16 mouse cellular contexts compared by ENCODE assay signal in genomic region chr9:65552711-65553110, GRCm38 (mm10). TPM values are rescaled to one million over a fixed set of nuclear protein-coding genes. Genes with fewer than 3 reads are reported as not detected.
DNase-seq lines count a peak whose midpoint lies in the region; ATAC-seq and TF ChIP-seq lines count a peak whose summit lies in the region.
"Had no signal": no experiment of that assay in that cellular context is flagged by ENCODE, and none has a peak within 500 bp of the region (broad histone marks: within the 10 kb centered on the region; RNA-seq: fewer than 3 reads in every experiment).

No protein-coding gene starts in this region.

- H3K27ac ChIP-seq in embryonic facial prominence, embryonic 13.5 days: 0 out of 2 replicates have a peak overlapping the region, but pooled peaks have one; percentile 16
- H3K27ac ChIP-seq in embryonic facial prominence, embryonic 10.5 days (replicated peaks): no peak overlapping the region
- peak overlapping the region; percentile 48; the same call in 1 of the 2 replicates for H3K27ac ChIP-seq in liver, adult 2 months (replicated peaks; ENCODE audit: insufficient read depth, low read depth, low read length)
- peak overlapping the region; percentile 98 for H3K27ac ChIP-seq in bone marrow macrophage, adult 2 months (ENCODE audit: insufficient read depth, low read depth, low read length)
- peak overlapping the region; percentile 95 for H3K27ac ChIP-seq in liver, embryonic 15.5 days (replicated peaks)
- H3K27ac ChIP-seq: forebrain, embryonic 12.5 days; midbrain, embryonic 12.5 days had no signal

- H3K27me3 ChIP-seq in embryonic facial prominence, embryonic 13.5 days: no peaks in the 10 kb centered on the region
- H3K27me3 ChIP-seq in embryonic facial prominence, embryonic 10.5 days (replicated peaks; ENCODE audit: low read depth, poor library complexity, severe bottlenecking): no peaks in the 10 kb centered on the region
- H3K27me3 ChIP-seq in liver, adult 2 months (ENCODE audit: control insufficient read depth, insufficient read depth, low read length): no peaks in the 10 kb centered on the region
- H3K27me3 ChIP-seq in liver, embryonic 15.5 days: no peaks in the 10 kb centered on the region
- H3K27me3 ChIP-seq: forebrain, embryonic 12.5 days; midbrain, embryonic 12.5 days had no signal

- WGBS in embryonic facial prominence, embryonic 13.5 days: 93% methylated on average over 2 of the region's 2 CpGs
- WGBS in embryonic facial prominence, embryonic 10.5 days: 95% methylated on average over 2 of the region's 2 CpGs
- 95% methylated on average over 2 of the region's 2 CpGs for WGBS in liver, adult 2 months
- 85% methylated on average over 2 of the region's 2 CpGs for WGBS in liver, embryonic 15.5 days (ENCODE audit: insufficient replicate concordance)

- no peak for TF ChIP-seq CTCF in liver, adult 2 months (IDR thresholded peaks at IDR 0.05; ENCODE audit: low read depth, low read length)
- no peak for TF ChIP-seq CTCF in bone marrow macrophage, adult 2 months (IDR thresholded peaks at IDR 0.05; ENCODE audit: low read depth, low read length)

- no peaks in the 10 kb centered on the region for H3K9me3 ChIP-seq in embryonic facial prominence, embryonic 13.5 days
- no peaks in the 10 kb centered on the region for H3K9me3 ChIP-seq in embryonic facial prominence, embryonic 10.5 days
- H3K9me3 ChIP-seq in liver, embryonic 15.5 days (replicated peaks): no peaks in the 10 kb centered on the region
- H3K9me3 ChIP-seq: forebrain, embryonic 12.5 days; midbrain, embryonic 12.5 days had no signal

- no peaks in the 10 kb centered on the region for H3K79me2 ChIP-seq in liver, adult 2 months (ENCODE audit: control insufficient read depth, insufficient read depth, low read length)

- ATAC-seq in embryonic facial prominence, embryonic 13.5 days (ENCODE audit: insufficient number of reproducible peaks, insufficient read depth, low FRiP score, low TSS enrichment, low read depth): no peak
- ATAC-seq in liver, embryonic 15.5 days (ENCODE audit: insufficient read depth): no peak
- ATAC-seq: hindbrain, embryonic 16.5 days had no signal

- no peak overlapping the region for H3K9ac ChIP-seq in embryonic facial prominence, embryonic 13.5 days
- H3K9ac ChIP-seq in liver, adult 2 months (ENCODE audit: low read depth, low read length): no peak overlapping the region
- no peak overlapping the region for H3K9ac ChIP-seq in liver, embryonic 15.5 days
- H3K9ac ChIP-seq: forebrain, embryonic 12.5 days; midbrain, embryonic 12.5 days had no signal

- DNase-seq in embryonic facial prominence, embryonic 10.5 days (ENCODE audit: low spot score): no peak
- DNase-seq in liver, adult 2 months (ENCODE audit: extremely low read depth, low read depth, low spot score): no peak
- DNase-seq in liver: no peak
- DNase-seq in adrenal gland, postnatal 25 days: no peak
- DNase-seq in kidney, adult 11 months: no peak
- DNase-seq: cerebellum, adult 9-11 months; heart, postnatal 36 days; right cerebral cortex, postnatal 14 days had no signal

- H3K36me3 ChIP-seq in embryonic facial prominence, embryonic 13.5 days: peaks cover 34% of the 10 kb centered on the region
- peaks cover 43% of the 10 kb centered on the region for H3K36me3 ChIP-seq in embryonic facial prominence, embryonic 10.5 days (replicated peaks)
- H3K36me3 ChIP-seq in liver, adult 2 months (ENCODE audit: control insufficient read depth, insufficient read depth, low read length): no peaks in the 10 kb centered on the region
- peaks cover 60% of the 10 kb centered on the region for H3K36me3 ChIP-seq in liver, embryonic 15.5 days (replicated peaks)

- H3K4me2 ChIP-seq in embryonic facial prominence, embryonic 13.5 days: no peak overlapping the region
- no peak overlapping the region for H3K4me2 ChIP-seq in liver, embryonic 15.5 days
- H3K4me2 ChIP-seq: forebrain, embryonic 12.5 days; midbrain, embryonic 12.5 days had no signal

- no peak for TF ChIP-seq POLR2A in liver, adult 2 months (IDR thresholded peaks at IDR 0.05; ENCODE audit: extremely low read depth, insufficient read depth, low read length)
- no peak for TF ChIP-seq POLR2A in bone marrow macrophage, adult 2 months (IDR thresholded peaks at IDR 0.05; ENCODE audit: borderline replicate concordance, low read depth, low read length)

- peaks cover 48% of the 10 kb centered on the region for H3K4me1 ChIP-seq in embryonic facial prominence, embryonic 13.5 days
- peaks cover 55% of the 10 kb centered on the region for H3K4me1 ChIP-seq in embryonic facial prominence, embryonic 10.5 days
- peaks cover 2% of the 10 kb centered on the region for H3K4me1 ChIP-seq in liver, adult 2 months (ENCODE audit: control insufficient read depth, insufficient read depth, low read length)
- H3K4me1 ChIP-seq in bone marrow macrophage, adult 2 months (ENCODE audit: control insufficient read depth, insufficient read depth, low read length): peaks cover 83% of the 10 kb centered on the region
- H3K4me1 ChIP-seq in liver, embryonic 15.5 days (replicated peaks): peaks cover 97% of the 10 kb centered on the region

- H3K4me3 ChIP-seq in embryonic facial prominence, embryonic 13.5 days: no peak overlapping the region
- no peak overlapping the region for H3K4me3 ChIP-seq in embryonic facial prominence, embryonic 10.5 days
- no peak overlapping the region for H3K4me3 ChIP-seq in liver, adult 2 months (ENCODE audit: insufficient read depth, low read depth, low read length)
- no peak overlapping the region for H3K4me3 ChIP-seq in bone marrow macrophage, adult 2 months (ENCODE audit: insufficient read depth, low read length)
- no peak overlapping the region for H3K4me3 ChIP-seq in liver, embryonic 15.5 days (replicated peaks)
- H3K4me3 ChIP-seq: forebrain, embryonic 12.5 days; midbrain, embryonic 12.5 days had no signal

RNA-seq across cellular contexts. Expression of gene Plekho2, which starts 27.1 kb away (rescaled TPM):
- 12.6 TPM in 2 replicates for polyA plus RNA-seq in embryonic facial prominence, embryonic 13.5 days (2015; fragmentation: Nextera tagmentation; extraction: Ambion mirVana)
- polyA plus RNA-seq in embryonic facial prominence, embryonic 10.5 days (2016; fragmentation: Nextera tagmentation; extraction: Ambion mirVana): 14.3 and 15.2 TPM in 2 replicates
- total RNA-seq in liver, adult 2 months (2014; rRNA removed): 1.4 and 2.2 TPM in 2 replicates
- 2.9 and 5.4 TPM in 2 replicates for polyA plus RNA-seq in liver, adult 2 months (2012; rRNA removed)
- 193 and 213 TPM in 2 replicates for polyA plus RNA-seq in bone marrow macrophage, adult 2 months (2012; ENCODE audit: insufficient read depth, insufficient read length, missing spikeins)
- polyA plus RNA-seq in liver, embryonic 15.5 days (2015; fragmentation: Nextera tagmentation; extraction: Ambion mirVana): 27.0 and 27.3 TPM in 2 replicates
- 58.2 and 64.5 TPM in 2 replicates for total RNA-seq in adrenal gland, postnatal 25 days (2021)

RNA-seq across cellular contexts. Expression of gene Ankdd1a, which starts 32.7 kb away (rescaled TPM):
- not detected in 2 replicates for polyA plus RNA-seq in embryonic facial prominence, embryonic 13.5 days (2015; fragmentation: Nextera tagmentation; extraction: Ambion mirVana)
- polyA plus RNA-seq in embryonic facial prominence, embryonic 10.5 days (2016; fragmentation: Nextera tagmentation; extraction: Ambion mirVana): not detected in 2 replicates
- not detected in 2 replicates for total RNA-seq in liver, adult 2 months (2014; rRNA removed)
- not detected in 2 replicates for polyA plus RNA-seq in liver, adult 2 months (2012; rRNA removed)
- 4.1 and 6.4 TPM in 2 replicates for polyA plus RNA-seq in bone marrow macrophage, adult 2 months (2012; ENCODE audit: insufficient read depth, insufficient read length, missing spikeins)
- polyA plus RNA-seq in liver, embryonic 15.5 days (2015; fragmentation: Nextera tagmentation; extraction: Ambion mirVana): 0.09 TPM in 1 of 2 replicates, not detected in the other
- total RNA-seq in adrenal gland, postnatal 25 days (2021): 2.1 and 3.5 TPM in 2 replicates
- total RNA-seq: adrenal gland, postnatal 14 days; gastrocnemius, postnatal 4 days; heart, postnatal 36 days had no signal

RNA-seq across cellular contexts. Expression of gene Pif1, which starts 34.2 kb away (rescaled TPM):
- 15.4 and 18.4 TPM in 2 replicates for polyA plus RNA-seq in embryonic facial prominence, embryonic 13.5 days (2015; fragmentation: Nextera tagmentation; extraction: Ambion mirVana)
- 27.7 and 28.0 TPM in 2 replicates for polyA plus RNA-seq in embryonic facial prominence, embryonic 10.5 days (2016; fragmentation: Nextera tagmentation; extraction: Ambion mirVana)
- 0.20 TPM in 1 of 2 replicates, not detected in the other for total RNA-seq in liver, adult 2 months (2014; rRNA removed)
- 0.04 TPM in 1 of 2 replicates, not detected in the other for polyA plus RNA-seq in liver, adult 2 months (2012; rRNA removed)
- 3.8 and 4.4 TPM in 2 replicates for polyA plus RNA-seq in bone marrow macrophage, adult 2 months (2012; ENCODE audit: insufficient read depth, insufficient read length, missing spikeins)
- polyA plus RNA-seq in liver, embryonic 15.5 days (2015; fragmentation: Nextera tagmentation; extraction: Ambion mirVana): 10.0 and 13.2 TPM in 2 replicates
- 1.1 and 1.6 TPM in 2 replicates for total RNA-seq in adrenal gland, postnatal 25 days (2021)
